Mouse (Mus musculus) ES-Bruce4 (cell line): ENCODE data around the gene Gar1.

ENCODE experiments used
- CTCF ChIP-seq: IDR thresholded peaks from one replicate; pipeline ENCODE4 v1.8.1; 2011; ENCODE audit warnings: low read depth, low read length
- EP300 ChIP-seq: IDR thresholded peaks from 2 replicates; pipeline ENCODE4 v1.6.1; 2011; ENCODE audit warnings: low read depth, low read length; ENCODE audit not compliant: insufficient read depth

GRCm38 (mm10) chr3:129782746-129783145 is 48.5 kb downstream of the Gar1 start:
- TF ChIP-seq CTCF (peak; percentile 52), EP300 (no peak)
